Mouse (Mus musculus) neural tube, embryonic 12.5 days (tissue): Measurements from ENCODE around the gene Ccdc137. TPM values are rescaled to one million over a fixed set of nuclear protein-coding genes. Genes with fewer than 3 reads are reported as not detected.

Source experiments
- ATAC-seq: fragments of 200-750 bp; cut with Nextera tagmentation; 2 replicates; pipeline ENCODE4 v1.8.0; 2017; ENCODE audit warnings: low read depth, mild to moderate bottlenecking, moderate TSS enrichment, moderate library complexity; ENCODE audit not compliant: low FRiP score
- H3K27ac ChIP-seq: fragments of 300-500 bp; sonication (generic); 2 replicates; pipeline ENCODE4 v1.5.1; 2016
- H3K27me3 ChIP-seq: fragments of 300-500 bp; sonication (generic); replicated peaks from 2 replicates; pipeline ENCODE4 v1.6.1; 2016; ENCODE audit warnings: mild to moderate bottlenecking
- H3K36me3 ChIP-seq: fragments of 300-500 bp; sonication (generic); 2 replicates; pipeline ENCODE4 v1.6.1; 2016; ENCODE audit warnings: mild to moderate bottlenecking
- H3K4me1 ChIP-seq: fragments of 300-500 bp; sonication (generic); 2 replicates; pipeline ENCODE4 v1.6.1; 2016
- H3K4me2 ChIP-seq: fragments of 300-500 bp; sonication (generic); replicated peaks from 2 replicates; pipeline ENCODE4 v1.6.1; 2016; ENCODE audit warnings: mild to moderate bottlenecking
- H3K4me3 ChIP-seq: fragments of 300-500 bp; sonication (generic); 2 replicates; pipeline ENCODE4 v1.5.1; 2016
- H3K9ac ChIP-seq: fragments of 300-500 bp; sonication (generic); 2 replicates; pipeline ENCODE4 v1.6.1; 2016; ENCODE audit warnings: mild to moderate bottlenecking
- H3K9me3 ChIP-seq: fragments of 300-500 bp; sonication (generic); 2 replicates; pipeline ENCODE4 v1.6.1; 2016; ENCODE audit warnings: mild to moderate bottlenecking
- WGBS: fragments of 180-500 bp; shearing (Covaris S2); methylation state at CpG from one replicate; pipeline ENCODE4 v1.1.7; 2016; 5-methylcytosine and 5-hydroxymethylcytosine counted together
- polyA plus RNA-seq: library from polyadenylated mRNA; unstranded; fragments of >200 nt; fragmentation: Nextera tagmentation; extraction: Ambion mirVana; gene quantifications from 2 replicates; pipeline ENCODE4 v1.2.1, GENCODE M21; 2016

Ccdc137 gene
- polyA plus RNA-seq, 1 experiment from 2014 or later: 34.7 TPM

- Histone ChIP-seq H3K9ac (no peak overlapping the region), H3K9me3 (no peaks in the 10 kb centered on the region), H3K4me3 (no peak overlapping the region), H3K36me3 (no peaks in the 10 kb centered on the region), H3K4me1 (peaks cover 6% of the 10 kb centered on the region; the same call in 1 of the 2 replicates), H3K4me2 (no peak overlapping the region), H3K27ac (no peak overlapping the region), H3K27me3 (no peaks in the 10 kb centered on the region)
- 67% methylated on average over 13 of the region's 13 CpGs for WGBS
- no peak for ATAC-seq
Measured at GRCm38 (mm10) chr11:120507611-120508289, 49.8 kb downstream of the Ccdc137 start.

- no peak overlapping the region for H3K27ac ChIP-seq
- no peak overlapping the region for H3K4me2 ChIP-seq
- H3K9ac ChIP-seq: no peak overlapping the region
- no peaks in the 10 kb centered on the region for H3K36me3 ChIP-seq
- no peaks in the 10 kb centered on the region for H3K9me3 ChIP-seq
- H3K27me3 ChIP-seq: no peaks in the 10 kb centered on the region
- 89% methylated on average over 9 of the region's 9 CpGs for WGBS
- no peak for ATAC-seq
- H3K4me3 ChIP-seq: no peak overlapping the region
- H3K4me1 ChIP-seq: peaks cover 9% of the 10 kb centered on the region
Measured at GRCm38 (mm10) chr11:120508290-120508870, 50.5 kb downstream of the Ccdc137 start.

- 56% methylated on average over 4 of the region's 4 CpGs for WGBS
- no peaks in the 10 kb centered on the region for H3K9me3 ChIP-seq
- H3K9ac ChIP-seq: no peak overlapping the region
- H3K4me1 ChIP-seq: peaks cover 9% of the 10 kb centered on the region
- H3K27me3 ChIP-seq: no peaks in the 10 kb centered on the region
- H3K4me2 ChIP-seq: no peak overlapping the region
- ATAC-seq: no peak
- H3K27ac ChIP-seq: no peak overlapping the region
- no peaks in the 10 kb centered on the region for H3K36me3 ChIP-seq
- no peak overlapping the region for H3K4me3 ChIP-seq
Measured at GRCm38 (mm10) chr11:120509940-120510339, 52.0 kb downstream of the Ccdc137 start.

- H3K27me3 ChIP-seq: no peaks in the 10 kb centered on the region
- H3K9ac ChIP-seq: 0 out of 2 replicates have a peak overlapping the region, but pooled peaks have one; percentile 8
- H3K4me3 ChIP-seq: 0 out of 2 replicates have a peak overlapping the region, but pooled peaks have one; percentile 9
- ATAC-seq: no peak
- WGBS: 14% methylated on average over 16 of the region's 16 CpGs
- no peaks in the 10 kb centered on the region for H3K9me3 ChIP-seq
- H3K4me2 ChIP-seq: peak overlapping the region; percentile 49
- no peaks in the 10 kb centered on the region for H3K36me3 ChIP-seq
- H3K27ac ChIP-seq: no peak overlapping the region
- peaks cover 9% of the 10 kb centered on the region for H3K4me1 ChIP-seq
Measured at GRCm38 (mm10) chr11:120510375-120511030, 52.6 kb downstream of the Ccdc137 start.

- no peak overlapping the region for H3K9ac ChIP-seq
- no peak overlapping the region for H3K4me3 ChIP-seq
- H3K4me2 ChIP-seq: no peak overlapping the region
- H3K36me3 ChIP-seq: no peaks in the 10 kb centered on the region
- H3K27ac ChIP-seq: no peak overlapping the region
- peaks cover 9% of the 10 kb centered on the region for H3K4me1 ChIP-seq
- WGBS: 25% methylated on average over 6 of the region's 6 CpGs
- H3K9me3 ChIP-seq: no peaks in the 10 kb centered on the region
- H3K27me3 ChIP-seq: no peaks in the 10 kb centered on the region
- no peak for ATAC-seq
Measured at GRCm38 (mm10) chr11:120512790-120513453, 55.0 kb downstream of the Ccdc137 start.

Other genes starting within 250 kb of the Ccdc137 start
- 21.6 and 22.8 TPM in 2 replicates for gene Bahcc1, start 225.2 kb upstream of the Ccdc137 start, polyA plus RNA-seq
- 3,655 and 3,681 TPM in 2 replicates for gene Actg1, start 109.6 kb upstream of the Ccdc137 start, polyA plus RNA-seq
- 1.1 and 1.6 TPM in 2 replicates for gene Fscn2, start 96.6 kb upstream of the Ccdc137 start, polyA plus RNA-seq
- gene Faap100, start 79.4 kb upstream of the Ccdc137 start, polyA plus RNA-seq: 51.0 and 53.4 TPM in 2 replicates
- gene Nploc4, start 20.4 kb upstream of the Ccdc137 start, polyA plus RNA-seq: 47.2 and 54.6 TPM in 2 replicates
- gene Tspan10, start 15.5 kb upstream of the Ccdc137 start, polyA plus RNA-seq: 0.15 TPM in 1 of 2 replicates, not detected in the other
- gene Pde6g, start 4.6 kb upstream of the Ccdc137 start, polyA plus RNA-seq: 0.27 and 0.32 TPM in 2 replicates
- gene Oxld1, start within 50 bp of the Ccdc137 start, polyA plus RNA-seq: 12.5 and 13.8 TPM in 2 replicates
- gene Arl16, start 9.5 kb downstream of the Ccdc137 start, polyA plus RNA-seq: 63.6 and 64.5 TPM in 2 replicates
- 116 and 117 TPM in 2 replicates for gene Mrpl12, start 26.5 kb downstream of the Ccdc137 start, polyA plus RNA-seq
- 37.9 TPM in 2 replicates for gene Slc25a10, start 33.7 kb downstream of the Ccdc137 start, polyA plus RNA-seq
- 0.13 and 0.22 TPM in 2 replicates for gene Gcgr, start 72.6 kb downstream of the Ccdc137 start, polyA plus RNA-seq
- 234 and 239 TPM in 2 replicates for gene Mcrip1, start 91.6 kb downstream of the Ccdc137 start, polyA plus RNA-seq
- gene Ppp1r27, start 93.0 kb downstream of the Ccdc137 start, polyA plus RNA-seq: not detected in 2 replicates
- gene P4hb, start 115.1 kb downstream of the Ccdc137 start, polyA plus RNA-seq: 425 and 451 TPM in 2 replicates
- 582 and 606 TPM in 2 replicates for gene Arhgdia, start 123.5 kb downstream of the Ccdc137 start, polyA plus RNA-seq
- 509 and 592 TPM in 2 replicates for gene Alyref, start 140.2 kb downstream of the Ccdc137 start, polyA plus RNA-seq
- 162 and 172 TPM in 2 replicates for gene Anapc11, start 140.3 kb downstream of the Ccdc137 start, polyA plus RNA-seq
- gene Npb, start 150.4 kb downstream of the Ccdc137 start, polyA plus RNA-seq: 0.80 and 0.83 TPM in 2 replicates
- 151 and 155 TPM in 2 replicates for gene Pcyt2, start 159.8 kb downstream of the Ccdc137 start, polyA plus RNA-seq
- 46.8 and 56.5 TPM in 2 replicates for gene Sirt7, start 167.1 kb downstream of the Ccdc137 start, polyA plus RNA-seq
- gene Mafg, start 175.5 kb downstream of the Ccdc137 start, polyA plus RNA-seq: 39.7 and 40.4 TPM in 2 replicates
- 27.2 and 27.8 TPM in 2 replicates for gene Pycr1, start 185.7 kb downstream of the Ccdc137 start, polyA plus RNA-seq
- gene Myadml2, start 190.0 kb downstream of the Ccdc137 start, polyA plus RNA-seq: 0.81 and 1.1 TPM in 2 replicates
- gene Notum, start 203.1 kb downstream of the Ccdc137 start, polyA plus RNA-seq: 3.1 and 3.4 TPM in 2 replicates
- 139 and 155 TPM in 2 replicates for gene Aspscr1, start 214.9 kb downstream of the Ccdc137 start, polyA plus RNA-seq